Mouse (Mus musculus): Measurements from ENCODE around the gene Ppp1r12a.

Ppp1r12a gene

DNA sequence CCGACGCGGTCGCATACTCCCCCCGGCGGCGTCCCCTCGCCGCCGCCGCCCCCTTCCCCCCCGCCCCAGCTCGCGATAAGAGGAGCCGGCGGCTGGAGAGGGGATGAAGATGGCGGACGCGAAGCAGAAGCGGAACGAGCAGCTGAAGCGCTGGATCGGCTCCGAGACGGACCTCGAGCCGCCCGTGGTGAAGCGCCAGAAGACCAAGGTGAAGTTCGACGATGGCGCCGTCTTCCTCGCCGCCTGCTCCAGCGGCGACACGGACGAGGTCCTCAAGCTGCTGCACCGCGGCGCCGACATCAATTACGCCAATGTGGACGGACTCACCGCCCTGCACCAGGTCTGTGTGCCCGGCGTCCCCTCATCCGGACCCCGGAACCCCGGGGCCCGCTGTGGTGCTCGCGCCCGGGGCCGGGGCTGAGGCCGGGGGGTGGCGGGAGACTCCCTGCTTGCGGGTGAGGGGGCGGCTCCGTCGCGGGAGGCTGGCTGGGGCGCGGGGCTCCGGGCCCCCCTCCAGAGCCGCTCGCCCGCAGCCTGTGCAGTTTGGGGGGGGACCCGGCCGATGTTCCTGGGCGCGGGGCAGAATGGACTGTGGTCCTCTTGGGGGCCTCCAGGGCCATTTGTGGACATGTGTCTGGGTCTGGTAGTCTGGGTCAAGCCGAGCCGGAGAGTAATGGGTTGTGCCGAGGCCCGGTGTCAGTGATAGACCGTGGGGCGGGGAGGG, 466 bp downstream of the Ppp1r12a start:
- peak; percentile 52 for DNase-seq

DNA sequence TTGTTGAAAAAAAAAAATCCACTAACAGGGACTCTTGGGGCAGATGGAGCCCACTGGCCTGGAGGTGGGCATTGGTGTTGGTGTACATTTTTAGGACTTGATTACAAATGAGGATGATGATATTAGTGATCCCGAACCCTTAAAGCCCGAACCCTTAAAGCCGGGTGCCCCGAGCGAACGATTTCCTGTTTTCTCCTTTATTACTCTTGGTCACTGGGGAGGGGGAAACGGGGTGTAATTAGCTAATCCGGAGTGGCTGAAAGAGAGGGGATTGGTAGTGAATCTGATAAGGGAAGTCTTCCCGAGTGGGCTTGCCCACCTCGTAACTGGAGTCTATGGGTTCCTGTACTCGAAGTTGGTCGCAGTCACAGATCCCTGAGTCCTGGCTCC, 1.0 kb downstream of the Ppp1r12a start:
- DNase-seq: no peak

DNA sequence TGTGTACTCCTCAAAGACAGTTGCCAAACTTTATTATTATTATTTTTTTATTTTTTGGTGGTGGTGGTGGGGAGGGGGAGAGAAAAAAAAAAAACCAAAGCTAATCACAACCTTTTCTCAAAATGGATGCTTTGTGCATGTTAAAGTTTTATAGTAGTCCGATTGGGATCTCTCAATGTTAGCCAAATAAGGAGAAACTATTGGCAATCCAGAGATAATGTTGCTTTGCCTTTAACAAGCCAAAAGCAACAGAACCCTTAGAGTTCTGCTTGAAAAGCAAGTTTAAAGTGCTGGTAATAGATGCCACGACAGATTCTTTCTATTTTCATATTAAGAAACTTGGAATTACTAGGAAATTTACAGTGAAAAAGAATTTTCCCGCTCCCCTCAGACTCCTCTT, 1.5 kb downstream of the Ppp1r12a start:
- DNase-seq: no peak

DNA sequence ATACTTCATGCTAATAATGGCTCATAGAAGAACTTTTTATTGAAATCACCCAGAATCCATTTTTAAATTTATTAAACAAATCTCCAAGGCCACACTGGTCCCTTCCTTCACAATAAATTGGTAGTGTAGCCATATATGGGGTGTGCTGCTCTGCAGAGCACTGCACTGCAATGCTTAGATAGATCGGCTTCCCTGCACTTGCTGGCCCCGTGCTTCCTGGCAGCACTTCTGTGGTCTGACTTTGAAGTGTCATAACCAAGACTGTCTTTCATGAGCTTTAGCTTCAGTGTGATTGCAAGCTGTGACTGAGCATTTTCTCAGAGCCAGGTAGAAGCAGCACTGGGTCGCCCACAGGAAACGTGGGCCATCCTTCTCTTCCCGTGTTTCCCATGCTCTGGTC, 5.8 kb downstream of the Ppp1r12a start:
- DNase-seq: no peak

DNA sequence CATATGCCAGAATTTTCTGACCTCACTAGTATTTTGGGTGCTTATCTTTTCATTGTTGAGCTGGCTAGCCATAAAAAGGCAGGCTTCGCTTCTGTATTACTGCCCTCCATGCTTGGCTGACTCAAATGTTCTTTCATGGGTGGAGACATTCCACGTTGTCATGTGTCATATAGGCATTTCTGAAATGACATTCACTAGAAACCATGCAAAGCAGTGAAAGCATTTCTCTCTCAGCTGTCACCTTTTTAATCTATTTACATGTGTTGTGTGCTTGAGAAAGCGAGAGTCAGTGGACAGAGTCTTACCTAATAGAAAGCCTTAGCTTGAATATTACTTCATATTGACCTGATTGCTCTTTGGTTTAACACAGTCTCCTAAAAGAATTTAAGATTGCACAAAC, 8.8 kb downstream of the Ppp1r12a start:
- no peak for DNase-seq

DNA sequence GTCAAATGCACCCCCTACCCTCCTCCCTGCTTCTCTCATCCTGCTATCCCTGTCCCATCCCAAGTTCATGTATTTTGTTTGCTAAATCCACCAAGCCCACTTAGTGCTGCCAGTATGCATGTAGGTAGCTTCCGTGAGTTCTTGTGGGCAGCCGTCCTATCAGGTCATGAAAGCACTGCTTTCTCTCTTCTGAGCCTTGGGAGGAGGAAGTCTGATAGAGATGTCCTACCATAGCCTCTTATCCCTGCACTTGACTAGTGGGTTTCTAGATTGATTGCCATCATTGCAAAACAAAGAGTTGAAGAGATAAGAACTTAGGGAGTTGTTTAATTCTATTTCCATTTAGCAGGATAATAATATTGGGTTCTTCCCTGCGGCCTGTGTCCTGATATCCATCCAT, 9.6 kb downstream of the Ppp1r12a start:
- no peak for DNase-seq

DNA sequence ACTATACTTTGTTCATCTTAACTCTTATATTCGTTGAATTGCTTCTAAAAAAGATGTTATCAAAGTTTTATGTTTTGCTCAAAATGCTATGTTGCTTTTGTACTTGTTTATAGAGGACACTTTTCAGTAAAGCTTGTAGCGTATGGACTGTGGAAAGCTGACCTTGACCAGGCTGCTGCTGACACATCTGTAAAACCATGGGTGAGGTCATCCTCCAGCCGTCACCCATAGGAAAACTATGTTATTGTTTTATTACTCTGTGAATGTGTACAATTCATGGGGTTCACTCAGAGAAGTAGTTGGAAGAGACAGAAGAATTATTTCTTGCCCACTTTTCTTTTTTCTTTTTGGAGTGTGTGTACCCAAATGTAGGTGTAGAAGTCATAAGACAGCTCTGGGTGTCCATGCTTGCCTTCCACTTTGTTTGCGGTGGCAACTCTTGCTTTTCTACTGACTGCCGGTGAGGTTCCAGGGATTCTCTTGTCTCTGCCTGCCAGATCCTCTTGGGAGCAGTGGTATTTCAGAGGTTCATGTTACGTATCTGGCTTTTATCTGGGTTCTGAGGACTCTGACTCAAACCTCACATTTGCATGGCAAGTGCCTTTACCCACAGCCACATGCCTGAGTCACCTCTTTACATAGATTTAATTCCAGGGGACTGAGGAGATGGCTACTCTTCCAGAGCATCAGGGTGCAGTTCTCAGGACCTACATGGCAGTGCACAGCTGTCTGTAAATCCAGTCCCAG, 11.0 kb downstream of the Ppp1r12a start:
- no peak for DNase-seq

DNA sequence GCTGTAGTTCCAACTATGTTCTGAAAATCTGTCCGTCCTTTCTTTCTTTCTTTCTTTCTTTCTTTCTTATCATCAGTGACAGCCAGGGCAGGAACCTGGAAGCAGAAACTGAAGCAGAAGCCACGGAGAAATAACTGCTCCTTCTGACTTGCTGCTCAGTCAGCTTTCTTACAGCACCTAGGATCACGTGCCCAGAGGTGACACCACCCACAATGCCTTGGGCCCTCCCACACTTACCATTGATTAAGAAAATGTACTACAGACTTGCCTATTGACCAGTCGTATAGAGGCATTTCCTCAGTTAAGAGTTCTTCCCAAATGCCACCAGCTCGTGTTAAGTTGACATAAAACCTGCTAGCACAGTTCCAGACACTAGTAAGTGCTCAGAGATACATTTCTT, 12.1 kb downstream of the Ppp1r12a start:
- DNase-seq: no peak

DNA sequence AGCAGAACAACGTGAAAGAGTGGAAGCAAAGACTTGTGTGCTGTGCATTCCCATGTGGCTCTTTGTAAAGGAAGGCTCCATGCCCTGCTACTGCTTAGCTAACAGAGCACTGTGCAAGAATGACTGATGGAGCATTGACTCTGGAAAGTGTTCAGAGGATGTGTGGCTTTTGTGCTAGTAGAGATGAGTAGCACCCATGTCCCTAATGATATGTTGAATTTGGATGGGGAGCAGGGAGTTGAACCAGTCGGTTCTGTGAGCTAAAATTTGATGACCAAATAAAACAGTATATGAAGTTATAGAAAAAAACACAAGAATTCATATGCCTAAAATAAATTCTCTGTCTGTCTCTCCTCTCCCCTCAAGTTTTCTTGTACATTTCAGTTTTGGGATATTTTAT, 13.9 kb downstream of the Ppp1r12a start:
- DNase-seq: no peak

DNA sequence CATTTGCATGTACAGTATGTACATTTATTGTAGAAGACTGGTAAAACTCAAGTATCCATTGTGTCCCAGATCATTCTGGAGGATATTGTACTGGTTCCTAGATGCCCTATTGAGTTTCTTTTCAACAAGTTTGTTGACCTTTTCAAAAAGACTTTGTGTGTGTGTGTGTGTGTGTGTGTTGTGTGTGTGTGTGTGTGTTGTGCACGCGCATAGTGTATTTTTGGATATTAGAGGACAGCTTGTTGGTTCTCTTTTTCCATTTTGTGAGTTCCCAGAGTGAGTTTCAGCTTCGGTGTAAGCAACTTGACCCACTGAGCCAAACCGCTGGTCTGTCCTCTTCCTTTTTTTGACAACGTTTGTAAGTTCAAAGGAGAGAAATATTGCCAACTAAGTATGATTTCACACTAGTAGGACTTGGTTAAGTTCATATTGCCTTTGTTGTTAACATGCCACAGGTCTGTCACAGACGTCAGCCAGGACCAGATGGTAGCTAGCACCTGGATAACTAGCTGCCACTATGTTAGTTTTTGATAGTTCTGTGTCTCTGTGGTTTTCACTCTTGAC, 16.4 kb downstream of the Ppp1r12a start:
- no peak for DNase-seq

DNA sequence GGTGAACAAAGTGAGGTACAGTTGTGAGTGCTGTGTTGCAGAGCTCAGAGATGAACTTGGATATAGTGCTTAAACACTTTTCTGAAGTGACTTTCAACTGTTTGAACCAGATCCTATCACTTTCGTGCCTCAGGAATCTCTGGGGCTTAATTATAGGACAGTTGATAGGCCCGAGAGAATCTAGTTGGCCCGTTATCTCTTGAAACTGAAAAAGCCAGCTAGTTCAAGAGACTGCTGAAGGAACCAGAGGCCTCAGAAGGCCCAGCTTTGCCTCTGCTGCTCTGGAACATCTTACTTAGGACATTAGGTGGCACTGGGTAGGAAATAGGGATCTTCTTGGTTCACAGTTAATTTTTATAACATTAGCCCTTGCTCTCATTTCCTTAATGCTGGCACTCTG, 17.4 kb downstream of the Ppp1r12a start:
- no peak for DNase-seq

DNA sequence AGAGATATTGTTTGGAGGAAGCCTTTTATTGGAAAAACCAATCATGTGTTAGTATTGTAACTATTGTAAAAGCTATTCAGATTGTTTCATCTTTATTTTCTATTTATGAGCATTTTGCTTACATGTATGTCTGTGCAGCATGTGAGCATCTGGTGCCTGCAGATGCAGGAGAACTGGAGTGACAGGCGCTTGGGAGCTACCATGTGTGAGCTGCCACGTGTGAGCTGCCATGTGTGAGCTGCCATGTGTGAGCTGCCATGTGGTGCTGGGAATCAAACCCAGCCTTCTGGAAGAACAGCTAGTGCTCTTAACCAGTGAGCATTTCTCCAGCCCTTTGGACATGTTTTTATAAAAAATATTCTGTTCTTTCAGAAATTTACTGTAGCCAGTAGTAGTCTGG, 18.3 kb downstream of the Ppp1r12a start:
- no peak for DNase-seq

DNA sequence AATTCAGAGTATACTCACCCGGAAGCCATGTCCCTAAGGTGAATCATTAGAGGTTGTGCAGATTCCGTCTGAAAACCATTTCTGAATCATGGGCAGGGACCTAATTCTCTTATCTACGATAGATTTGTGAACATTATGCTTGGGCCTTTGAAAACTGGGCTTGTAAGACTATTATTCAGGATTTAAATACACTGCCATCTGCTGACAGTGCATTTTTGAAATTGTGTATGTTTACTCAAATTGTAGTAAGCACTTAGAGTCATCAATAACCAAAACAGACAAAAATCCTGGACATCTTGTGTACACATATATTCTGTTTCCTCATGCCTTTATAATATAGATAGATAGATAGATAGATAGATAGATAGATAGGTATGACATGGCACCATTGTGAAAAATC, 19.9 kb downstream of the Ppp1r12a start:
- DNase-seq: no peak

DNA sequence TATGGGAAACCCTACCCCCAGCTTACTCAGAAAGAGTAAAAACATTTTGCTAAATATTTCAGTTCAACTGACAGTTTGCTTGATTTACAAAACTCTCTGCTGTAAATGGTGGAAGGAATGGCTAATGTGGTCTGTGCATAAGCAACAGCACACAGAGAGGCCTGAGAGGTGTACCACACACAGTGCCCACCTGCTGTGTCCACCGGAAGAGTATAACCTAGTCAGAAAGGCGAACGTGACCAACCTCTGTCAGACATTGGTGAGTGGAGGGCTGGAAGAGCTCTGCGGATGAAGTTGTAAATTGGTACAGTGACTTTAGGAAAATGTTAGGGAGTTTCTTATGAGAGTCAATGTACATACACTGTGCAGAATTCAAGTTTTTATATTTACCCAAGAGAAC, 20.4 kb downstream of the Ppp1r12a start:
- no peak for DNase-seq

DNA sequence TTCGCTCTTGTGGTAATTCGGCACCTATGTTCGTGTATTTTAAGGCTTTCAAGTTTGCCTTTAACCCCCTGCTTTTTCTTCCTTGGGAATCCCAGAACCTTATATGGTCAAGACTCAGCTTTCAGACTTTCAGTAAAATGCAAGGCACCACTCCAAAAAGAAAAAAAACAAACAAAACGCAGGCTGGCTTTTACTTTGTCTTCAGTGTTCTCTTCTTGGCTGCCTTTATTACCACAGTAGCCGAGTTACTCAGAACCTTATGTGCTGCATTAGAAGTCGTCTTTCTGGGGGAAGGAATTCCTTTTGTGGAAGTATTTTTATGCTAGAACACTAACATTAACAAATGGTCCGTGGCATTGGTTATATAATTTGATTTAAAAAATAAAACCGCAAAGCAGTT, 22.8 kb downstream of the Ppp1r12a start:
- no peak for DNase-seq

DNA sequence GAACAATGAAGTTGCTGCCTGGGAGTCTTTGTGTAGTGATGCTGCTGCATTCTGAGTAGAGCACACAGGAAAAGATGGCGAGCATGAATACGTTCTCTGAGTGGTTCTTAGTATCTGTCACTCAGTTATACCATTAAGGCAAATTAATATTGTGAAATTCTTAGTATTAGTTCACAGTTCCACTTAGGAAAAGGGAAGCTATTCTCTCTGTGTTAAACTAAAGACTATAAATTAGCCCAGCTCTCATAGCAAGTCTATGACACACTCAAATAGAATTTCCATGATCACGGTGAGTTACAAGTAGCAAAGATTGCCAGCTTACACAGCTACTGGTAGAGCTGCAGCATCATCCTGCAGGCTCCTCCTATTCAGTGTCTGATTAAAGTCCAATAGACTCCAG, 23.3 kb downstream of the Ppp1r12a start:
- DNase-seq: no peak

DNA sequence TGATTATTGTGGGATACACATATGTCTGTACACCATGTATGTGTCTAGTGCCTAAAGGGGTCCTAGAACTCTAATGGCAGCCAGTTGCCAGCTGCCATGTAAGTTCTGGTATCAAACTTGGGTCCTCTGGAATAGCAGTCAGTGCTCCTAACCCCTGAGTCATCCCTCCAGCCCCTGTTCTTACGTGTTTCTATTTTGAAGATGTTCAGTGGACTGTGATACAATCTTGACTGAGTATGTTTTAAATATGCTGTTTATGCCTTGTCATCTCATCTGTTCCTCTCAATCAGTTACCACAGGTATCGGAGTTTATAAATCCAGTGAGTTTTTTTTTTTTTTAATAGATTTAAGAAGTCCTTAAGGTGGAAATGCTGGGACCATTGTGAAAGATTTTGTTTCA, 27.3 kb downstream of the Ppp1r12a start:
- no peak for DNase-seq

DNA sequence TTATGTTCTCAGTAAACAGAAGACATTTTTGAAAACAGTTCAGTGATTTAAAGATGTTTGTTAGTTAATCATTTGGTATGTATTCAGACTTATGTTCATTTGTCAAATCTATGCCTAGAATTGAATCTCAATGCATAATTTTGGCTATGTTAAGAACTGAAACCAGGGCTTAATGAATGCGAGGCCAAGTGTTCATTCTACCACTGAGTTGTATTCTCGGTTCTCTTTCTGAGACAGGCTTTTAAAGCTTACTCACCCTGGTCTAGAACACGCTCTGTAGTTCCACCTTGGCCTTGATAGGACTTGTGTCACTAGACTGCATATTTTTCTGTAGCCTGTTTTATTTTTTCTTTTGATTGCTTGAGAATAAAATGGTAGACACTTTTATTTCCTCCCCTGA, 28.0 kb downstream of the Ppp1r12a start:
- DNase-seq: no peak

DNA sequence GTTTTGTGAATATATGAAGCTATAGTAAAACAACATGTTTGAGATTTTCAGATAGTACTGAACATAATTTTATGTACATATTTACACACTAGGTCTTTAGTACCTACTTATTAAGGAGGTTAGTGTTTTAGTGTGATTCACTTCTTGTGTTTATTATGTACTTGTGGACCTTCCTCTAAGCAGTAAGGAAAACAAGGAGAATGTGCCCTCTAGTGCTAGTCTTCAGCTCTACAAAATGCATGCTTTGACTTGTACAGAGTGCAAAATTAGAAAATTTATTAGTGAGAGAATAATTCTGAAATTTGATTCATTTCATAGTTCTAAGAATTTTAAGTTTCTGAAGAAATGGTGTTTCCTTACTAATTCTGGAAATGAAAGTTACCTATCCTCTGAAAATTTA, 28.6 kb downstream of the Ppp1r12a start:
- no peak for DNase-seq

DNA sequence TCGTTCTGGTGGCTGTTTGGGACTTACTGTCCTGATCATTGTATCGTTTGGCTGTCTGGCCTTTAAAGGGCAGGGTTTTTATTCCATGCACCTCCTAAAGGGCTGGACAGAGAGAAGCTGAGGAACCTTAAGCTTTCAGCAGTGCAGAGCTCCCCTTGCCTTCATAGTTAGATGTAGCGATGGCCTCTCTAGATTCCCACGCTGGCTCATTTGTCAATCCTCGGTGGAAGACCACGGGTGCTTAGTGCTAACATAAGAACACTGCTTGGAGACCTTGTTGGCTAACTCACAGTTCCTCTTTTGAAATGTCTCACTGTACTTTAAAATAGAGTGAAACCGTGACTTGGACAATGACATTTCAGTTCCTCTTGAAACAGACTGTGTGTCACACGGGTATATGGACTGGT, 29.4 kb downstream of the Ppp1r12a start:
- DNase-seq: no peak

DNA sequence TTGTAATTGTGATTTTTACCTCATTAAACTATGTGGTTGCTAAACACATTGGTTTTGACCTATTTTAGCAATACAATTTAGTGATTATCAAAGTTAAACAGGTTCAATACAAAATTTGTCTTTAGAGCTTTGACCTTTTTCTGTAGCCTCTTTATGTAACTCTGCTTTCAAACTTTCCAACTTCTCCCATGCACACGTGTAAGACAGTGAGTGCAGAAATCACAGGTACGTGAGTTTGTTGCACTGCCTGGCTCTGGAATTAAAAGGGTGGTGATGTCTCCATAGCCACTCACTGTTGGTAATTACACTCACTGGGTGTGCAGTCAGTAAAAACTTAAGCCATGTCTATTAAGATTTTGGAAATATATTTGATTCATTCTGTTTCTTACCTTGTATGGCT, 30.3 kb downstream of the Ppp1r12a start:
- DNase-seq: no peak

DNA sequence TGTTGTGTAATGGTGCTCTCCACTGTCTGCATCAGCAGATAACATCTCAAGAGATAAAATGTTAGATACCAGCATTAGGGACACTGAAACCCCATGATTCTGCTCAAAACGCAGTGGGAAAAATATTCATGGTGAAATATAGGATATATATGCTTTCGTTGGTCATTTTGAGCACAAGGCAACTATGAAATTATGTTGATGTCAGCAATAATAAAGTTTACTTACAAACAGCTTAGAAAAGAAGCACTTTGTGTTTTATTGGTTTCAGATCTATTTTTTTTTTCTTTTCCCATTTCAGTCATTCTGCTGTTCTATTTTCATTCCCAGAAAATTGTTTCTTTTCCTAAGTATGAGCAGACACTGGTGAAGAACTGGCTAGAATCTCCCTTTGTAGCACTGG, 34.1 kb downstream of the Ppp1r12a start:
- no peak for DNase-seq

DNA sequence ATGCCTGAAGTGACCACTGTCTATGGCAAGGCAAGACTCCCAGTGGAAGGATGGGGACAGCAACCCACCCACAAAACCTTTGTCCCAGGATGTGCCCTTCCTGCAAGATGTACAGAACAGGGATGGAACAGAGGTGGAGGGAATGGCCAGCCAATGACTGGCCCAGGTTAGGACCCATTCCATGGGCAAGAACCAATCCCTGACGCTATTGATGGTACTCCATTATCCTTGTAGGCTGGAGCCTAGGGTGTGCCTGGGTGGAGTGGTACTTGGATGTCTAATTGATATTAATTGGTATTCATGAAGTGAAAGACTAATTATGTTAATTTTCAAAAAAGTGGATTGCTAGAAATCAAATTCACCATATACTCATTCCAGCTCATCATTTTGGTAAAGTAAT, 35.5 kb downstream of the Ppp1r12a start:
- no peak for DNase-seq

DNA sequence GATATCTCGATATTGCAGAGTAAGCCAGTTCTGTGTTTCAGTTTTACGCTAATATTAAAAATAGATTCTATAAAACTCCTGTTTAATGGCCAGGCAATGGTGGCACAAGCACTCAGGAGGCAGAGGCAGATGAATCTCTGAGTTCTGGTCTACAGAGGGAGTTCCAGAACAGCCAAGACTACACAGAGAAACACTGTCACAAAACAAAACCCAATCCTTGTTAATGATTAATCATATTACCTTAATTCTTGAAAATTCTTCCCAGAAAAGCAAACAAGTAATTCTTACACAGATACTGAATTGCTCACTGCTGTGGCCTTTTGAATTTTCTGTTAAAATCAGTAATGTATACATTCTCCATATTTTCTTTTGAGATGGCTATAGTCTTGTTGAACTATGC, 37.0 kb downstream of the Ppp1r12a start:
- no peak for DNase-seq

DNA sequence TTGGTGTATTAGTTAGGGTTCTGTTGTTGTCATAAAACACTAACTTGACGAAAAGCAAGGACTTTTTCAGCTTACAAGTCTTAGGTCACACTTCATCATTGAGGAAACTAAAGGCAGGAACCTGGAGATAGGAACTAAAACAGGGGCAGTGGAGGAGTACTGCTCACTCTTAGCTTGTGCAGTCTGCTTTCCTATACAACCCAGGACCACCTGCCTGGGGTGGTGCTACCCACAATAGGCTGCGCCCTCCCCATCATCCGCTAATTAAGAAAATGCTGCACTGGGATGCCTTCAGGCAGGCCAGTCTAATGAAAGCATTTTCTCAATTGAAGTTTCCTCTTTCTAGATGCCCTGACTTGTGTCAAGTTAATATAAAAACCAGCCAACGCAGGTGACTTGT, 40.1 kb downstream of the Ppp1r12a start:
- no peak for DNase-seq
